Mouse (Mus musculus) T-helper 2 cell (primary cell): ENCODE data around the gene Hist1h3b.
"Not testable (repeated sequence)": the region's sequence is repeated elsewhere in the genome, so short reads cannot be mapped to it uniquely, and the experiment has no call there.

Experiments
- in situ Hi-C: fragments of 300-600 bp; cut with MboI, MseI; formaldehyde crosslinking; loops from one replicate; pipeline ENCODE4 v1.15.1; 2025; ENCODE audit warnings: high pct_unique_total_duplicates

Hist1h3b gene

GRCm38 (mm10) chr13:23738677-23739068 is 13.4 kb upstream of the Hist1h3b start, which contains the start of gene Hist1h1c:
Gene Hist1h1c (plus strand): TSS chr13:23738808.
- in situ Hi-C loops = no loop called here

GRCm38 (mm10) chr13:23739069-23739921 is 12.8 kb upstream of the Hist1h3b start:
- in situ Hi-C loops = no loop called here

- in situ Hi-C loops = no loop called here
Measured at GRCm38 (mm10) chr13:23739922-23740252, 12.2 kb upstream of the Hist1h3b start.

- in situ Hi-C loops = no loop called here
Measured at GRCm38 (mm10) chr13:23740256-23740840, 11.7 kb upstream of the Hist1h3b start.

DNA sequence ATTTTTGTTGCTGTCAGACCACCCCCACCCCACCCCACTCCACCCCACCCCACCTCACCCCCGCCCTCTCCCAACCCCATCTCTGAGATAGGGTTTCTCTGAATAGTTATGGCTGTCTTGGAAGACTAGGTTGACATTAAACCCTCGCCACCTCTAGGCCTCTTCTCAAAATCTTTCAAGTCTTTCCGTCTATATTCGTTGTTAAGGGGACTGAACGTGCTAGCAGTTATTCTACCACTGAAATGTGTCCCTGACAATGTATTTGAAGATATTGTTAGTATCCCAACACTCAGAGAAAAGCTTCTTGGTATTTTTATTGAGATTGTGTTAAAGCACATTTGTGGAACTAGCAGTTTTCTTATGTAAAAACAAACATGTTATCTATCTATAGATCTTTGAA is 11.2 kb upstream of the Hist1h3b start:
- in situ Hi-C loops = no loop called here

GRCm38 (mm10) chr13:23742007-23742406 is 10.1 kb upstream of the Hist1h3b start:
- in situ Hi-C loops = no loop called here

- in situ Hi-C loops = no loop called here
Measured at GRCm38 (mm10) chr13:23743215-23743614, 8.9 kb upstream of the Hist1h3b start.

GRCm38 (mm10) chr13:23743963-23744362 is 8.1 kb upstream of the Hist1h3b start:
- in situ Hi-C loops = no loop called here

GRCm38 (mm10) chr13:23744421-23745380 is 7.4 kb upstream of the Hist1h3b start:
- in situ Hi-C loops = no loop called here

- in situ Hi-C loops = no loop called here
Measured at GRCm38 (mm10) chr13:23745381-23746161, 6.5 kb upstream of the Hist1h3b start, which contains the start of gene Hist1h3c. Gene Hist1h3c (minus strand): TSS chr13:23745602.

DNA sequence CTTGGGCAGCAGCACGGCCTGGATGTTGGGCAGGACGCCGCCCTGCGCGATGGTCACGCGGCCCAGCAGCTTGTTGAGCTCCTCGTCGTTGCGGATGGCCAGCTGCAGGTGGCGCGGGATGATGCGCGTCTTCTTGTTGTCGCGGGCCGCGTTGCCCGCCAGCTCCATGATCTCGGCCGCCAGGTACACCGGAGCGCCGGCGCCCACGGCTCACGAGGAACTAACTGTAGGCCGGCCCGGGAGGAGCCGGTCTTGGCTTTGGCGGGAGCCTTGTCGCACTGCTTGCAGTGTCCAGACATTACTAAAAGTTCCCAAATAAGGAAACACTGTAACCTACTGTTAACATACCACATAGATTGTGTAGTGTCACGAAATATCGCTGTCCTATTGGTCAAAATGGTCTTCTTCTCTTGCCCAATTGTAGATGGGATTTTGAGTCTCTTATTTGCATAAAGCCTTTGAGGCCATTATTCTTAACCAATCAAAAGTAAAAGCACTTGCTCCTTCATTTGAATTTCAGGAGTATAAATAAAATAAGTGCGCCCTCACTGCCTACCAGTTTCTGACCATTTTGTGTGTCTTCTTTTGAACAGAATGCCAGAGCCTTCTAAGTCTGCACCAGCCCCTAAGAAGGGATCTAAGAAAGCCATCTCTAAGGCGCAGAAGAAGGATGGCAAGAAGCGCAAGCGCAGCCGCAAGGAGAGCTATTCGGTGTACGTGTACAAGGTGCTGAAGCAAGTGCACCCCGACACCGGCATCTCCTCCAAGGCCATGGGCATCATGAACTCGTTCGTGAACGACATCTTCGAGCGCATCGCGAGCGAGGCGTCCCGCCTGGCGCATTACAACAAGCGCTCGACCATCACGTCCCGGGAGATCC is 5.6 kb upstream of the Hist1h3b start, which contains the start of gene Hist1h2bb:
Gene Hist1h2bb (plus strand): TSS at position 534 of the 880 bp plus-strand sequence.
- in situ Hi-C loops = not testable (repeated sequence)

- in situ Hi-C loops = no loop called here
Measured at GRCm38 (mm10) chr13:23747081-23747891, 4.8 kb upstream of the Hist1h3b start.

- in situ Hi-C loops = no loop called here
Measured at GRCm38 (mm10) chr13:23747892-23748288, 4.2 kb upstream of the Hist1h3b start.

DNA sequence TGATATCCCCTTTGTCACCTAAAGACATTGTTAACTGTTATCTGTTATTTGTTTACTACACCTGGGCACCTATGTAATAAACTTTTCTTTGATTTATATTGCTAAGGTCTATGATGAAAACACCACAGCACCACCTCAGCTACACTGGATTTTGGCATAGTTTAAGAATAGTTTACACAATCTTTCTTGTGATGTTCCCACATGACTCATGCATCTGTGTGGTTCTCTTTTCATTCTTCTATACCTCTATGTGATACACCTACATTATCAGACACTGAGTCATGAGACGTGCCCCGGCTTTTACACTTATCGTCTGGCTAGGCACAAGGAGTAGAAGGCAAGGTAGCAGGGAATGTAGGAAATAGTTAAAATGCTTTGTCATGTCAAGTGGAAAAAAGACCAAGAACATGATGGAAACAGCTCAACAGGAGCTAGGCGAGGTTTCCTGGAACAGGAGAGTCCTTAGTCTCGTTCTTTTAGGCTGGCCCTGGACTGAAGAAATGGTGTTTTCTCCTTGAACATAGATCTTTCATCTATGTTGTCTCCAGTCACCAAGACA is 2.4 kb upstream of the Hist1h3b start:
- in situ Hi-C loops = loop anchor here (10.0 kb wide), 1 partner anchor 875 kb away; no protein-coding TSS in a partner anchor

DNA sequence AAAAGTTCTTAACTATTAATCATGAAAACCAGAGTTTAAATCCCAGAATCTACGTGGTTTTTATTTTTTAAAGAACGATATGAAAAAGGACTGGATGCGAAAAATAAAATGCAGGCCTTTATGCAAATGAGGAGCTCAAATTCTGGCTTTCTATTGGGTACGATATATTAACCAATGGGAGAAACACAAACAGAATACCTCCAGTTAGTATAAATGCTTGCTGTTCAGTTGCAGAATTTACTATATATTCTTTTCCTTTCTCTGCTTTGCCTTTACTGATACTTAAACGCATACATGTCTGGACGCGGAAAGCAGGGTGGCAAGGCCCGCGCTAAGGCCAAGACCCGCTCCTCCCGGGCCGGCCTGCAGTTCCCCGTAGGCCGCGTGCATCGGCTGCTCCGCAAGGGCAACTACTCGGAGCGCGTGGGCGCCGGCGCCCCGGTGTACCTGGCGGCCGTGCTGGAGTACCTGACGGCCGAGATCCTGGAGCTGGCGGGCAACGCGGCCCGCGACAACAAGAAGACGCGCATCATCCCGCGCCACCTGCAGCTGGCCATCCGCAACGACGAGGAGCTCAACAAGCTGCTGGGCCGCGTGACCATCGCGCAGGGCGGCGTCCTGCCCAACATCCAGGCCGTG is 1.1 kb upstream of the Hist1h3b start, which contains the start of gene Hist1h2ab:
Gene Hist1h2ab (plus strand): TSS at position 288 of the 639 bp plus-strand sequence.
- in situ Hi-C loops = loop anchor here (10.0 kb wide), 1 partner anchor 874 kb away; no protein-coding TSS in a partner anchor

- in situ Hi-C loops = loop anchor here (10.0 kb wide), 1 partner anchor 873 kb away; no protein-coding TSS in a partner anchor
Measured at GRCm38 (mm10) chr13:23751478-23751956, 550 bp upstream of the Hist1h3b start.

GRCm38 (mm10) chr13:23752742-23753172 is 690 bp downstream of the Hist1h3b start:
- in situ Hi-C loops = loop anchor here (10.0 kb wide), 1 partner anchor 872 kb away; no protein-coding TSS in a partner anchor
